Mouse (Mus musculus) thymus, postnatal 4 days (tissue): Measurements from ENCODE around the gene Hif3a.
A peak's percentile ranks its signal among the peaks of the same experiment; 100 is the strongest.

Experiments
- DNase-seq: peaks from one replicate; pipeline ENCODE4 v3.0.0; 2021

Hif3a gene

GRCm38 (mm10) chr7:17056601-17057523 lies 5.4 kb downstream of the Hif3a start:
- peak; percentile 57 for DNase-seq

- DNase-seq, result peak; percentile 89
Observed at GRCm38 (mm10) chr7:17056081-17056581, 6.1 kb downstream of the Hif3a start.

GRCm38 (mm10) chr7:17055287-17055946 lies 6.8 kb downstream of the Hif3a start:
- DNase-seq, result peak; percentile 51

GRCm38 (mm10) chr7:17054325-17054989 lies 7.8 kb downstream of the Hif3a start:
- no peak for DNase-seq

GRCm38 (mm10) chr7:17050933-17051594 lies 11.2 kb downstream of the Hif3a start:
- peak; percentile 91 for DNase-seq

- DNase-seq, result peak; percentile 46
Observed at GRCm38 (mm10) chr7:17050491-17050890, 11.7 kb downstream of the Hif3a start.

DNA sequence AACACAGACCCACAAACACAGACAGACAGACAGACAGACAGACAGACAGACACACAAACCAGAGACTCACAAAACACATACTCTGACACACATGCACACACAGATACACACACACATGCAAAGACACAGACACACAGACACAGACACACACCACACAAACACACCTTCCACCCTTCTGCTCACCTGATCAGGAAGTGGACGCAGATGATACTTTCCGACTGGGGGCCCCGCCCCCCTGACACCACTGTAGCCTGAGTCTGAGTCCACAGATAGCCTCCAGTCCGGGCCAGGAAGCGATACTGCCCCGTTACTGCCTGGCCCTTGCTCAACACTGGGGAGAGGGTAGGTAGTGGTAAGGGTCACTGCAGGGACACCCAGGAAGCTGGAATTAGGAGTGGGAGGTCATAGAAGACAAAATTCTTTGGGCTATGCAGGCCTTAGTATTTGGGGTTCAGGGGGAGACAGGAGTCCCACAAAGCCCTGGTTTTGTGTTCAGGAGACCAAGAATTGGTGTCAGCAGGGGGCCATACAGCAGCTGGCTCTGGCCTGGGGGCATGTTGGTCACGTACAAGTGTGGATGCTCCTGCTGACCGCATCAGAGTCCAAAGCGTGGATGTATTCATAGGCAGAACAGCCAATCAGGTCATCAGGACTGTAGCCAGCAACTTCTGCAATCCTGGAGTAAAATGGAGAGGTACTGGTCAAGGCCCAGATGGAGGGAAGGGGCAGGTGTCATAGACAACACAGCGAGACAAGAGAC lies 13.6 kb downstream of the Hif3a start:
- DNase-seq, result no peak

GRCm38 (mm10) chr7:17047041-17047682 lies 15.1 kb downstream of the Hif3a start:
- no peak for DNase-seq

GRCm38 (mm10) chr7:17045743-17046142 lies 16.5 kb downstream of the Hif3a start:
- peak; percentile 4 for DNase-seq

DNA sequence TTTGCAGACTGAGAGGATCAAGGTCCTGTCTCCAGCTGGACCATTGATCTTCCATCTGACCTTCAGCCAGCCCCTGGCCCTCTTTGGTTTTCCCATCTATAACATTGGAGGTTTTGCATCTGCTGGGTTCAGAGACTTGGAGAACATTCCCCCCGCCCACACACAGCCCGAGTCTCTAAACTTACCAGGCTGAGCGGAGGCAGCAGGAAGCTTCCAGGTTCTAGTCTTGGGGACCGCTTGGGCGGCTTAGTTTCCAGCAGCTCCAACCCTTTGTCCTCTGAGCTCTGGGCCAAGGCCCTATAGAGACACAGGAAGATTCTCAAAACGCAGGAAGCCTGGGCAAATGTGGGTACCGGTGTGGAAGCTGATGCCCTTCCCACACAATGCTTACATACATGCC lies 22.9 kb downstream of the Hif3a start:
- DNase-seq, result no peak

DNA sequence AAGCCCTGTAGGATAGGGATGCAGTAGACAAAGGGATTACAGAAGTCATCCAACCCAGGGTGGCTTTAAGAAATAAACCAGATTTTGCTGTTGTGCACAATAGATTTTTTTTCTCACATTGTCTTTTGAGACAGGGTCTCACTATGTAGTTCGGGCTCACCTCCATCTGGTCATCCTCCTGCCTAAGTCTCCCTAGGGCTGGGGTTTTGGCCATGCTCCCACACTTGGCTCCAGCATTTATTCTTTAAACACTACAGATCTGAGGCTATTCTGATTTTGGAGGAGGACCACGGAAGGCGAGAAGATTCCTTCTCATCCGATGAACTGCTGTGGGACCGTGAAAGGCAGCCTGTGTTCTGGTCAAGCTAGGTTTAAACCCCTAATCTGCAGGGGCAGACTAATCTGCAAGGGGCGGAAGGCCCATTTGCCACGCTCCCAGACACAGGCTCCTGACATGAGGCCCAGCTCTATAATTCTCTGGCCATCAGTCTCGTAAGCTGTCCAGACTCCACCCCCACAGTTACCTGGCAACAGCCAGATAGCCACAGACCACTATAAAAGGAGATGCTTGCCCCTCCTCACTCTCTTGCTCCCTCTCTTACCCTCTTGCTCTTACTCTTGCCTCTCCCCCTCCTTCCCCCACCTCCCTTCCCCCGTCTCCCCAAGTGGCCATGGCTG lies 24.1 kb downstream of the Hif3a start:
- no peak for DNase-seq

- no peak for DNase-seq
Observed at GRCm38 (mm10) chr7:17030239-17030638, 32.0 kb downstream of the Hif3a start.

GRCm38 (mm10) chr7:17028923-17029322 lies 33.3 kb downstream of the Hif3a start:
- no peak for DNase-seq

- DNase-seq, result peak; percentile 86
Observed at GRCm38 (mm10) chr7:17027588-17028343, 34.5 kb downstream of the Hif3a start, which contains the start of gene Ppp5c. Ppp5c (minus strand) TSS chr7:17027924.

GRCm38 (mm10) chr7:17026710-17027587 lies 35.3 kb downstream of the Hif3a start:
- no peak for DNase-seq

- no peak for DNase-seq
Observed at GRCm38 (mm10) chr7:17025896-17026622, 36.2 kb downstream of the Hif3a start.

DNA sequence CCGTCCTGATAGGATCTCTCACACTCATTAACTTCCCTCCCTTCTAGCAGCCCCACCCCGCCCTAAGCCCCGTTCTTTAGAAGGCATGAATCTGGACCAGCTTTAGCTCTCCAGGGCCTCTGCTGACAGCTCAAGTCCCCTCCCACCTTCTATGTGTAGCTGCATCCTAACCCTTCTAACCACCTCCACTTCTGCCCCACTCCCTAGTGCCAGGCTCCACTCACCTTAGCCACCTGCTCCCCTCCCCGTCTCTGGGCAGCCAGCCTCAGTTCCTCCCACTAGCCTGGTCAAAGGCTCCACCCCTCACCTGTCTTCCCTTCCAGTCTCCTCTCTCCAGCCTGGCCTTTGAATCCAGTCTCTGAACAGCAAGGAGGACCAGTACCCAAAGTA lies 36.7 kb downstream of the Hif3a start:
- DNase-seq, result no peak

DNA sequence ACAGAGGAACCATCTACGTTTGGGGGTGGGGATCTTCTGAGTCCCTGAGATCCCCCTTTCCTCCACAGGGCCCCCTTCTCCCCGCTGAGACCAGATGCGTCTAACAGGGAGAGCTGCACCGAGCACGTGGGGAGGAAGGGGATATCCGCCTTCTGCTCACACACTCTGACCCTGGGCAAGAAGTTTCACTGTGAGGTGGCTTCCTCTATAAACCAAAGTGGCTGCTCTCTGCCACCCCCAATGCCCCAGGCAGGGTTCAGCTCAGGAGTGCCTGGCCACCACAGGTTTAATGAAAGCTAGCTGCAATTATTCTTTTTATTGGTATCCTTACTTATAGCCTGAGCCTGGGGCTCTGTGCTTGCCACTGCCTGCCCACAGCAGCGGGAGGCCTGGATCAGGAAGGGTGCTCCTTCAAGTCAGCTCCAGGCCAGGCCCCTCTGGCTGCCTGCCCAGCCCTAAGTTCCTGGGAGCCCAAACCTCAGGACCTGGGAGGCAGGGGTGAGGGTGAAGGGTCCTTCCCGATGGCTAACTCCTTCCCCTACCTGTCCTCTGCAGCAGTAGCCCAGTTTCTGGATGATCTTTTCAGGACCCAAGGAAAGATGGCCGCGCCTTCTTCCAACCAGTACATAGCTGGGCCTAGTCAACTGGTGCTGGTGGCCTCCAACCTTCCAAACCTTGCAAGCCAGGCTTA lies 37.3 kb downstream of the Hif3a start:
- peak; percentile 67 for DNase-seq
